Mouse (Mus musculus): ENCODE data around the gene Apon.
A peak's percentile ranks its signal among the peaks of the same experiment; 100 is the strongest.
"Not testable (repeated sequence)": the region's sequence is repeated elsewhere in the genome, so short reads cannot be mapped to it uniquely, and the experiment has no call there.

The Apon gene

GRCm38 (mm10) chr10:128232420-128232985, 21.4 kb upstream of the Apon start:
- DNase-seq (ENCODE audit: low read depth, low spot score): peak; percentile 92

- DNase-seq (ENCODE audit: low read depth, low spot score): no peak
Observed at GRCm38 (mm10) chr10:128236321-128236720, 17.6 kb upstream of the Apon start.

- no peak for DNase-seq (ENCODE audit: low read depth, low spot score)
Observed at GRCm38 (mm10) chr10:128237807-128238480, 16.0 kb upstream of the Apon start.

GRCm38 (mm10) chr10:128239140-128239539, 14.8 kb upstream of the Apon start:
- DNase-seq (ENCODE audit: low read depth, low spot score): no peak

- no peak for DNase-seq (ENCODE audit: low read depth, low spot score)
Observed at GRCm38 (mm10) chr10:128240131-128240530, 13.8 kb upstream of the Apon start.

- no peak for DNase-seq (ENCODE audit: low read depth, low spot score)
Observed at GRCm38 (mm10) chr10:128243252-128243651, 10.6 kb upstream of the Apon start.

- no peak for DNase-seq (ENCODE audit: low read depth, low spot score)
Observed at GRCm38 (mm10) chr10:128244121-128244520, 9.8 kb upstream of the Apon start.

GRCm38 (mm10) chr10:128247020-128247732, 6.7 kb upstream of the Apon start:
- peak; percentile 92 for DNase-seq (ENCODE audit: low read depth, low spot score)

GRCm38 (mm10) chr10:128250565-128250964, 3.3 kb upstream of the Apon start:
- DNase-seq (ENCODE audit: low read depth, low spot score): no peak

- DNase-seq (ENCODE audit: low read depth, low spot score): no peak
Observed at GRCm38 (mm10) chr10:128255925-128256324, 2.0 kb downstream of the Apon start.

- no peak for DNase-seq (ENCODE audit: low read depth, low spot score)
Observed at GRCm38 (mm10) chr10:128256328-128256727, 2.4 kb downstream of the Apon start.

- no peak for DNase-seq (ENCODE audit: low read depth, low spot score)
Observed at GRCm38 (mm10) chr10:128258953-128259352, 5.1 kb downstream of the Apon start.

GRCm38 (mm10) chr10:128259946-128260345, 6.0 kb downstream of the Apon start:
- DNase-seq (ENCODE audit: low read depth, low spot score): no peak

- DNase-seq (ENCODE audit: low read depth, low spot score): not testable (repeated sequence)
Observed at GRCm38 (mm10) chr10:128260376-128260775, 6.5 kb downstream of the Apon start.

GRCm38 (mm10) chr10:128262300-128262699, 8.4 kb downstream of the Apon start:
- DNase-seq (ENCODE audit: low read depth, low spot score): peak; percentile 90

GRCm38 (mm10) chr10:128263393-128264310, 9.8 kb downstream of the Apon start:
- DNase-seq (ENCODE audit: low read depth, low spot score): no peak

GRCm38 (mm10) chr10:128268371-128268770, 14.5 kb downstream of the Apon start, which contains the start of gene Apof:
Gene Apof (plus strand): TSS chr10:128268671.
- no peak for DNase-seq (ENCODE audit: low read depth, low spot score)

GRCm38 (mm10) chr10:128269206-128269910, 15.5 kb downstream of the Apon start:
- DNase-seq (ENCODE audit: low read depth, low spot score): no peak

- peak; percentile 99 for DNase-seq (ENCODE audit: low read depth, low spot score)
Observed at GRCm38 (mm10) chr10:128270287-128270841, 16.5 kb downstream of the Apon start, which contains the start of gene Stat2. Gene Stat2 (plus strand): TSS chr10:128270559.

GRCm38 (mm10) chr10:128270866-128271265, 17.0 kb downstream of the Apon start:
- DNase-seq (ENCODE audit: low read depth, low spot score): peak; percentile 70

- no peak for DNase-seq (ENCODE audit: low read depth, low spot score)
Observed at GRCm38 (mm10) chr10:128271883-128272282, 18.0 kb downstream of the Apon start.

Data from R1 (cell line).